Mouse (Mus musculus): ENCODE measurements around the gene Col6a5. TPM values are rescaled to one million over a fixed set of nuclear protein-coding genes. Genes with fewer than 3 reads are reported as not detected.

The Col6a5 gene
- total RNA-seq, 2 experiments from 2014 or later = 1.6 to 2.1 TPM

- no peak for DNase-seq (ENCODE audit: extremely low spot score in 1 of 2, low spot score in 2 of 2)
- intact Hi-C loops (cut with DNase I) = no loop called here
These were observed 121.3 kb downstream of the Col6a5 start for GRCm38 (mm10) chr9:105839147-105839515.

GRCm38 (mm10) chr9:105838396-105839146 is 121.9 kb downstream of the Col6a5 start:
- intact Hi-C loops (cut with DNase I) = no loop called here

GRCm38 (mm10) chr9:105835587-105835986 is 124.9 kb downstream of the Col6a5 start:
- no peak for DNase-seq (ENCODE audit: extremely low spot score in 1 of 2, low spot score in 2 of 2)
- intact Hi-C loops (cut with DNase I) = no loop called here

More at GRCm38 (mm10) chr9:105838396-105839146, 121.9 kb downstream of the Col6a5 start:
- no peak for DNase-seq (ENCODE audit: extremely low spot score in 1 of 2, low spot score in 2 of 2)

- intact Hi-C loops (cut with DNase I) = no loop called here
- no peak for DNase-seq (ENCODE audit: extremely low spot score in 1 of 2, low spot score in 2 of 2)
These were observed 125.6 kb downstream of the Col6a5 start for GRCm38 (mm10) chr9:105834799-105835198.

- no peak for DNase-seq (ENCODE audit: extremely low spot score in 1 of 2, low spot score in 2 of 2)
These were observed 129.2 kb downstream of the Col6a5 start for GRCm38 (mm10) chr9:105831291-105831690.

GRCm38 (mm10) chr9:105827791-105828385 is 132.6 kb downstream of the Col6a5 start, which contains the start of gene Col6a6:
Col6a6 (minus strand) TSS chr9:105828160.
- intact Hi-C loops (cut with DNase I) = no loop called here
- DNase-seq (ENCODE audit: extremely low spot score in 1 of 2, low spot score in 2 of 2) = no peak

More at GRCm38 (mm10) chr9:105831291-105831690, 129.2 kb downstream of the Col6a5 start:
- intact Hi-C loops (cut with DNase I) = no loop called here

GRCm38 (mm10) chr9:105827076-105827647 is 133.3 kb downstream of the Col6a5 start:
- no peak for DNase-seq (ENCODE audit: extremely low spot score in 1 of 2, low spot score in 2 of 2)

GRCm38 (mm10) chr9:105820711-105821110 is 139.7 kb downstream of the Col6a5 start:
- DNase-seq (ENCODE audit: extremely low spot score in 1 of 2, low spot score in 2 of 2) = no peak
- intact Hi-C loops (cut with DNase I) = no loop called here

More at GRCm38 (mm10) chr9:105827076-105827647, 133.3 kb downstream of the Col6a5 start:
- intact Hi-C loops (cut with DNase I) = no loop called here

- DNase-seq (ENCODE audit: extremely low spot score in 1 of 2, low spot score in 2 of 2) = no peak
- intact Hi-C loops (cut with DNase I) = no loop called here
These were observed 141.2 kb downstream of the Col6a5 start for GRCm38 (mm10) chr9:105819155-105819709.

GRCm38 (mm10) chr9:105814436-105814835 is 146.0 kb downstream of the Col6a5 start:
- intact Hi-C loops (cut with DNase I) = no loop called here
- no peak for DNase-seq (ENCODE audit: extremely low spot score in 1 of 2, low spot score in 2 of 2)

- intact Hi-C loops (cut with DNase I) = no loop called here
- DNase-seq (ENCODE audit: extremely low spot score in 1 of 2, low spot score in 2 of 2) = no peak
These were observed 149.0 kb downstream of the Col6a5 start for GRCm38 (mm10) chr9:105811458-105811857.

GRCm38 (mm10) chr9:105808920-105809505 is 151.4 kb downstream of the Col6a5 start:
- intact Hi-C loops (cut with DNase I) = no loop called here
- no peak for DNase-seq (ENCODE audit: extremely low spot score in 1 of 2, low spot score in 2 of 2)

Other genes starting within 250 kb of the Col6a5 start
- gene Col6a6, start 132.5 kb downstream of the Col6a5 start, total RNA-seq (2021) = under 1 TPM; 0.63 to 0.69 TPM
- 1 to 10 TPM; 3.3 to 4.1 TPM for gene Col6a4, start 136.1 kb upstream of the Col6a5 start, total RNA-seq (2021)
- 1 to 10 TPM; 4.1 to 7.4 TPM for gene Glyctk, start 197.5 kb upstream of the Col6a5 start, total RNA-seq (2021)
- 100 to 1,000 TPM; 155 to 158 TPM for gene Wdr82, start 210.3 kb upstream of the Col6a5 start, total RNA-seq (2021)
- gene Ppm1m, start 239.1 kb upstream of the Col6a5 start, total RNA-seq (2021) = 10 to 100 TPM; 20.8 to 24.5 TPM
- 10 to 100 TPM; 44.5 to 49.9 TPM for gene Twf2, start 242.5 kb upstream of the Col6a5 start, total RNA-seq (2021)

All from left cerebral cortex, postnatal 10 days (tissue).